Mouse (Mus musculus) kidney, adult 8-10 months (tissue): ENCODE results near the gene 1700018G05Rik.
A peak's percentile ranks its signal among the peaks of the same experiment; 100 is the strongest.
"Not testable (repeated sequence)": the region's sequence is repeated elsewhere in the genome, so short reads cannot be mapped to it uniquely, and the experiment has no call there.

Experiments used
- DNase-seq, 2 experiments: peaks; one replicate each; pipeline ENCODE4 v3.0.0; 2022

The 1700018G05Rik gene

GRCm38 (mm10) chrX:102928072-102928471 lies at the start of gene 1700018G05Rik:
Gene 1700018G05Rik, plus strand, starts transcription at chrX:102928372.
- DNase-seq, result not testable (repeated sequence)

GRCm38 (mm10) chrX:102908587-102908986 lies 19.6 kb upstream of the 1700018G05Rik start, which contains the start of the genes Dmrtc1a and 1700011M02Rik:
Gene Dmrtc1a, minus strand, starts transcription at chrX:102908687.
Gene 1700011M02Rik, plus strand, starts transcription at chrX:102908905.
- not testable (repeated sequence) for DNase-seq

- not testable (repeated sequence) for DNase-seq
Observed at GRCm38 (mm10) chrX:102914823-102915222, 13.3 kb upstream of the 1700018G05Rik start.

GRCm38 (mm10) chrX:102926707-102927106 lies 1.5 kb upstream of the 1700018G05Rik start:
- peak in 1 of 2 experiments; percentile 13 for DNase-seq

- DNase-seq, result no peak
Observed at GRCm38 (mm10) chrX:102932992-102933570, 4.9 kb downstream of the 1700018G05Rik start.

- DNase-seq, result peak in 1 of 2 experiments; percentile 17
Observed at GRCm38 (mm10) chrX:102933571-102934394, 5.6 kb downstream of the 1700018G05Rik start.

- DNase-seq, result no peak
Observed at GRCm38 (mm10) chrX:102934395-102934764, 6.2 kb downstream of the 1700018G05Rik start.

GRCm38 (mm10) chrX:102936743-102937142 lies 8.6 kb downstream of the 1700018G05Rik start:
- DNase-seq, result no peak

- DNase-seq, result not testable (repeated sequence)
Observed at GRCm38 (mm10) chrX:102950136-102950535, 22.0 kb downstream of the 1700018G05Rik start.

GRCm38 (mm10) chrX:102958917-102959316 lies 30.7 kb downstream of the 1700018G05Rik start:
- DNase-seq, result peak; percentile 8 to 32

- peak; percentile 13 to 36 for DNase-seq
Observed at GRCm38 (mm10) chrX:102960581-102960980, 32.4 kb downstream of the 1700018G05Rik start.
